Mouse (Mus musculus) lung, embryonic 14.5 days (tissue): ENCODE measurements around the gene Itgb2l. TPM values are rescaled to one million over a fixed set of nuclear protein-coding genes. Genes with fewer than 3 reads are reported as not detected.

Experiments used
- ATAC-seq: fragments of 200-750 bp; cut with Nextera tagmentation; 2 replicates; pipeline ENCODE4 v1.8.0; 2017; ENCODE audit warnings: mild to moderate bottlenecking, moderate TSS enrichment, moderate library complexity; ENCODE audit not compliant: insufficient read depth
- DNase-seq: peaks from one replicate; pipeline ENCODE4 v3.0.0-alpha.2; 2015
- H3K27ac ChIP-seq: fragments of 300-500 bp; sonication (generic); 2 replicates; pipeline ENCODE4 v1.5.1; 2014; ENCODE audit warnings: low read depth, mild to moderate bottlenecking, moderate library complexity
- H3K27me3 ChIP-seq: fragments of 300-500 bp; sonication (generic); 2 replicates; pipeline ENCODE4 v1.6.1; 2014; ENCODE audit warnings: low read length, control low read depth; ENCODE audit not compliant: insufficient read depth
- H3K36me3 ChIP-seq: fragments of 300-500 bp; sonication (generic); 2 replicates; pipeline ENCODE4 v1.6.1; 2014; ENCODE audit warnings: control low read depth; ENCODE audit not compliant: insufficient read depth
- H3K4me1 ChIP-seq: fragments of 300-500 bp; sonication (generic); 2 replicates; pipeline ENCODE4 v1.6.1; 2014; ENCODE audit warnings: antibody characterized with exemption, control low read depth; ENCODE audit not compliant: insufficient read depth
- H3K4me2 ChIP-seq: fragments of 300-500 bp; sonication (generic); 2 replicates; pipeline ENCODE4 v1.6.1; 2014; ENCODE audit warnings: mild to moderate bottlenecking
- H3K4me3 ChIP-seq: fragments of 300-500 bp; sonication (generic); 2 replicates; pipeline ENCODE4 v1.5.1; 2014; ENCODE audit warnings: low read depth, low read length
- H3K9ac ChIP-seq: fragments of 300-500 bp; sonication (generic); 2 replicates; pipeline ENCODE4 v1.6.1; 2014
- H3K9me3 ChIP-seq: fragments of 300-500 bp; sonication (generic); 2 replicates; pipeline ENCODE4 v1.6.1; 2016; ENCODE audit warnings: low read depth, low read length, control low read depth
- CTCF ChIP-seq: IDR thresholded peaks from 2 replicates; pipeline ENCODE4 v1.5.1; 2016; ENCODE audit warnings: antibody characterized with exemption, low read depth
- WGBS: fragments of 180-500 bp; shearing (Covaris S2); extraction: QIAGEN DNeasy Blood & Tissue Kit; methylation state at CpG from one replicate; pipeline ENCODE4 v1.1.7; 2014; 5-methylcytosine and 5-hydroxymethylcytosine counted together
- polyA plus RNA-seq: library from polyadenylated mRNA; unstranded; fragments of >200 nt; fragmentation: Nextera tagmentation; extraction: Ambion mirVana; gene quantifications from 2 replicates; pipeline ENCODE4 v1.2.1, GENCODE M21; 2014

Gene Itgb2l
- polyA plus RNA-seq = 0.29 and 0.84 TPM in 2 replicates

- Histone ChIP-seq H3K9ac (no peak within 1 kb of the TSS), H3K27me3 (no peaks in the 10 kb centered on the region), H3K27ac (no peak within 1 kb of the TSS), H3K36me3 (no peaks in the 10 kb centered on the region), H3K4me1 (no peaks in the 10 kb centered on the region), H3K4me3 (no peak within 1 kb of the TSS), H3K9me3 (no peaks in the 10 kb centered on the region), H3K4me2 (no peak within 1 kb of the TSS)
- no peak for TF ChIP-seq CTCF
- ATAC-seq (no peak), DNase-seq (no peak)
- WGBS = 70% methylated on average over 2 of the region's 2 CpGs
These were observed at the start of gene Itgb2l for GRCm38 (mm10) chr16:96443468-96443867. Itgb2l (minus strand) TSS chr16:96443619.

- no peak for ATAC-seq
- no peaks in the 10 kb centered on the region for H3K36me3 ChIP-seq
- no peak overlapping the region for H3K4me2 ChIP-seq
- H3K27ac ChIP-seq = no peak overlapping the region
- H3K9ac ChIP-seq = no peak overlapping the region
- no peak overlapping the region for H3K4me3 ChIP-seq
- no peaks in the 10 kb centered on the region for H3K4me1 ChIP-seq
- no peak for DNase-seq
- TF ChIP-seq CTCF = no peak
- no peaks in the 10 kb centered on the region for H3K27me3 ChIP-seq
- 74% methylated on average over 3 of the region's 3 CpGs for whole genome bisulfite sequencing
- H3K9me3 ChIP-seq = no peaks in the 10 kb centered on the region
These were observed 48.1 kb upstream of the Itgb2l start for GRCm38 (mm10) chr16:96491530-96491929.

- ATAC-seq (no peak), DNase-seq (no peak)
- H3K4me1 ChIP-seq = no peaks in the 10 kb centered on the region
- WGBS = 82% methylated on average over 5 of the region's 5 CpGs
- H3K4me3 ChIP-seq = no peak overlapping the region
- H3K9ac ChIP-seq = no peak overlapping the region
- H3K36me3 ChIP-seq = no peaks in the 10 kb centered on the region
- H3K4me2 ChIP-seq = no peak overlapping the region
- TF ChIP-seq CTCF = no peak
- H3K27ac ChIP-seq = no peak overlapping the region
- no peaks in the 10 kb centered on the region for H3K27me3 ChIP-seq
- no peaks in the 10 kb centered on the region for H3K9me3 ChIP-seq
These were observed 44.6 kb upstream of the Itgb2l start for GRCm38 (mm10) chr16:96488038-96488437.

GRCm38 (mm10) chr16:96487007-96487684, 43.7 kb upstream of the Itgb2l start:
- Histone ChIP-seq H3K9me3 (no peaks in the 10 kb centered on the region), H3K27ac (no peak overlapping the region), H3K27me3 (no peaks in the 10 kb centered on the region), H3K9ac (no peak overlapping the region), H3K36me3 (no peaks in the 10 kb centered on the region), H3K4me1 (no peaks in the 10 kb centered on the region), H3K4me3 (no peak overlapping the region), H3K4me2 (no peak overlapping the region)
- WGBS = 69% methylated on average over 11 of the region's 11 CpGs
- no peak for DNase-seq
- no peak for TF ChIP-seq CTCF
- no peak for ATAC-seq

GRCm38 (mm10) chr16:96481791-96482190, 38.4 kb upstream of the Itgb2l start:
- ATAC-seq = no peak
- Histone ChIP-seq H3K9ac (no peak overlapping the region), H3K9me3 (no peaks in the 10 kb centered on the region), H3K27me3 (no peaks in the 10 kb centered on the region), H3K27ac (no peak overlapping the region), H3K4me1 (no peaks in the 10 kb centered on the region), H3K4me2 (no peak overlapping the region), H3K4me3 (no peak overlapping the region), H3K36me3 (no peaks in the 10 kb centered on the region)
- 81% methylated on average over 4 of the region's 4 CpGs for WGBS
- no peak for DNase-seq
- TF ChIP-seq CTCF = no peak

- 50% methylated on average over 3 of the region's 3 CpGs for WGBS
These were observed 30.8 kb upstream of the Itgb2l start for GRCm38 (mm10) chr16:96474185-96474584.

GRCm38 (mm10) chr16:96472816-96473215, 29.4 kb upstream of the Itgb2l start:
- DNase-seq (peak; percentile 35), ATAC-seq (no peak)
- Histone ChIP-seq H3K4me3 (no peak overlapping the region), H3K9ac (no peak overlapping the region), H3K27ac (no peak overlapping the region), H3K9me3 (no peaks in the 10 kb centered on the region), H3K4me2 (0 out of 2 replicates have a peak overlapping the region, but pooled peaks have one; percentile 1), H3K4me1 (no peaks in the 10 kb centered on the region), H3K27me3 (no peaks in the 10 kb centered on the region), H3K36me3 (no peaks in the 10 kb centered on the region)
- 18% methylated on average over 7 of the region's 7 CpGs for WGBS
- TF ChIP-seq CTCF = no peak

More at GRCm38 (mm10) chr16:96474185-96474584, 30.8 kb upstream of the Itgb2l start:
- H3K4me3 ChIP-seq = no peak overlapping the region
- H3K4me1 ChIP-seq = no peaks in the 10 kb centered on the region
- no peak for TF ChIP-seq CTCF
- ATAC-seq (no peak), DNase-seq (no peak)
- no peak overlapping the region for H3K9ac ChIP-seq
- H3K27me3 ChIP-seq = no peaks in the 10 kb centered on the region
- H3K4me2 ChIP-seq = no peak overlapping the region
- no peaks in the 10 kb centered on the region for H3K9me3 ChIP-seq
- no peaks in the 10 kb centered on the region for H3K36me3 ChIP-seq
- no peak overlapping the region for H3K27ac ChIP-seq
